Mouse (Mus musculus): ENCODE results near the gene Zfr2. TPM values are rescaled to one million over a fixed set of nuclear protein-coding genes. Genes with fewer than 3 reads are reported as not detected.
"Not testable (repeated sequence)": the region's sequence is repeated elsewhere in the genome, so short reads cannot be mapped to it uniquely, and the experiment has no call there.

Zfr2 gene
- total RNA-seq, 2 experiments from 2014 or later = 65.2 to 66.0 TPM

- no peak for DNase-seq
Measured at GRCm38 (mm10) chr10:81201807-81202758, 30.9 kb upstream of the Zfr2 start, which contains the start of gene Nmrk2. Gene Nmrk2, minus strand, starts transcription at chr10:81202051.

GRCm38 (mm10) chr10:81202978-81203720 is 29.8 kb upstream of the Zfr2 start:
- intact Hi-C loops (cut with DNase I) = no loop called here
- no peak for DNase-seq

More at GRCm38 (mm10) chr10:81201807-81202758, 30.9 kb upstream of the Zfr2 start, which contains the start of gene Nmrk2:
- intact Hi-C loops (cut with DNase I) = no loop called here

GRCm38 (mm10) chr10:81204137-81204536 is 28.8 kb upstream of the Zfr2 start:
- intact Hi-C loops (cut with DNase I) = no loop called here
- no peak for DNase-seq

- intact Hi-C loops (cut with DNase I) = no loop called here
- no peak for DNase-seq
Measured at GRCm38 (mm10) chr10:81210154-81210553, 22.8 kb upstream of the Zfr2 start.

GRCm38 (mm10) chr10:81216260-81216659 is 16.7 kb upstream of the Zfr2 start:
- intact Hi-C loops (cut with DNase I) = no loop called here
- DNase-seq = no peak

- intact Hi-C loops (cut with DNase I) = no loop called here
- no peak for DNase-seq
Measured at GRCm38 (mm10) chr10:81216810-81217209, 16.1 kb upstream of the Zfr2 start.

- intact Hi-C loops (cut with DNase I); DNase-seq: not testable (repeated sequence)
Measured at GRCm38 (mm10) chr10:81217267-81217666, 15.7 kb upstream of the Zfr2 start.

GRCm38 (mm10) chr10:81217964-81218363 is 15.0 kb upstream of the Zfr2 start:
- DNase-seq = peak; percentile 61
- intact Hi-C loops (cut with DNase I) = no loop called here

- intact Hi-C loops (cut with DNase I) = no loop called here
- DNase-seq = no peak
Measured at GRCm38 (mm10) chr10:81221402-81222015, 11.4 kb upstream of the Zfr2 start.

GRCm38 (mm10) chr10:81223731-81224130 is 9.2 kb upstream of the Zfr2 start:
- DNase-seq; intact Hi-C loops (cut with DNase I): not testable (repeated sequence)

GRCm38 (mm10) chr10:81229735-81230437 is 3.1 kb upstream of the Zfr2 start:
- intact Hi-C loops (cut with DNase I) = no loop called here
- DNase-seq = no peak

GRCm38 (mm10) chr10:81230438-81231332 is 2.3 kb upstream of the Zfr2 start, which contains the start of gene Atcay:
Gene Atcay, minus strand, starts transcription at chr10:81230833.
- intact Hi-C loops (cut with DNase I) = no loop called here
- DNase-seq = peak; percentile 81

GRCm38 (mm10) chr10:81231436-81231835 is 1.5 kb upstream of the Zfr2 start:
- intact Hi-C loops (cut with DNase I) = no loop called here
- DNase-seq = no peak

- intact Hi-C loops (cut with DNase I) = no loop called here
- DNase-seq = no peak
Measured at GRCm38 (mm10) chr10:81233226-81233585, 251 bp downstream of the Zfr2 start.

GRCm38 (mm10) chr10:81234206-81234605 is 1.3 kb downstream of the Zfr2 start:
- intact Hi-C loops (cut with DNase I) = no loop called here

GRCm38 (mm10) chr10:81236471-81237268 is 3.7 kb downstream of the Zfr2 start:
- intact Hi-C loops (cut with DNase I) = no loop called here
- no peak for DNase-seq

More at GRCm38 (mm10) chr10:81234206-81234605, 1.3 kb downstream of the Zfr2 start:
- DNase-seq = no peak

GRCm38 (mm10) chr10:81238618-81239017 is 5.7 kb downstream of the Zfr2 start:
- intact Hi-C loops (cut with DNase I) = no loop called here
- no peak for DNase-seq

- DNase-seq = peak; percentile 65
- intact Hi-C loops (cut with DNase I) = no loop called here
Measured at GRCm38 (mm10) chr10:81240876-81241275, 7.9 kb downstream of the Zfr2 start.

All from left cerebral cortex, postnatal 4 days (tissue).